Mouse (Mus musculus) telencephalon, adult 2 months (tissue): ENCODE results near the gene Socs5.

Source experiments
- DNase-seq: peaks from one replicate; pipeline ENCODE4 v3.0.0-alpha.2; 2011; ENCODE audit warnings: low read depth, low spot score

The Socs5 gene

DNA sequence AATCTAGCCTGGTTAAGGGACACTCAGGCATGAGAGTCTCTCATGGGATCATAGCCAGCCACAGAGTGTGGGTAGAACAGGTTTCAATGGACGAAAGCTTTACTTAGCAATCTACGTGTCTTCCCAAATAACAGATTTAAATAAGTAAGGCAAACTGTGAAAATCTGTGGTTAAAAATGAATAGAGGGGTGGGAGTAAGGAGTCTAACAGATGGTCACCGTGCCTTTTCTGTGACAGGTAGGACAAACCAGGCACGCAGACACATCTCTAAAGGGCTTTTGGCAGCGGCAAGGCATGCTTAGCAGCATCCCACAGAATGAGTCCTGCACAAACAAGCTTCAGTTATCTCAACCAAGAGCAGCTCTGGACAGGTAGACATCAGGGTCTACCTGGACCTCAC lies 59.9 kb downstream of the Socs5 start:
- DNase-seq = peak; percentile 73

DNA sequence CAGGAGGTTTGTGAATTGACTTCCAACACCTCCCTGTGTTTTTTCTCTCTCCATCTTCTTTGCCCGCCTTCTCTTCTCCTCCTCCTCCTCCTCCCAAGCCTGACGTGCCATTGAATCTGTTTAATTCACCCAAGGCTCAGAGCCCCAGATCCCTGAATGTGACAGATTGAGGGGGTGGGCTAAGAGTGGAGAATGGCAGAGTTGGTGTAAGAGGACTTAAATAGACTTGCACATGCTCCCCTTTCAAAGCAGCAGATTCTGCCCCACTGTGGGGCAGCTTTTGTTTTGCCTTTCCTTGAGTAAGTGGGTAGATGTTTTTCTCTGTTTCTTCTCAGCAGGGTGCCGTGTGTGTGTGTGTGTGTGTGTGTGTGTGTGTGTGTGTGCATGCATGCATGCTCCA lies 61.6 kb downstream of the Socs5 start:
- peak; percentile 87 for DNase-seq

- no peak for DNase-seq
Observed at GRCm38 (mm10) chr17:87170364-87170763, 62.9 kb downstream of the Socs5 start.

DNA sequence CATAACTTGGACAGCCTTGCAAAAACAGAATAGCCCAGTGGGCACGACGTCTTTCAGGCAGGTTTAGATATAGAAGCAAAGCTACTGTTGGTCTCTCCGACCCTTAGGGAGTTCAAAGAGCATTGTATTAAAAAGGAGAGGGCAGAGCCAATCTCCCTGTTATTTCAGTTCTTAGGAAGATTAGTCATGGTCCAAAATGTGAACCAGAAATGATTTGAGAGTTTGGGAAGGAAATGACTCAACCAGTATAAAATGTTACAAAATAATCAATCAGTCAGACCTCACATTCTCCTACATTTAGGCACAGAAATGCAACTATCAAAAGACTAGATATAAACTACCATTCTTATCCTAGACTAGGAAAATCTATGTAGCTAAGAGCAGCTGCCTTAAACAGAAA lies 64.6 kb downstream of the Socs5 start:
- no peak for DNase-seq

GRCm38 (mm10) chr17:87173966-87174365 lies 66.5 kb downstream of the Socs5 start:
- DNase-seq = no peak

DNA sequence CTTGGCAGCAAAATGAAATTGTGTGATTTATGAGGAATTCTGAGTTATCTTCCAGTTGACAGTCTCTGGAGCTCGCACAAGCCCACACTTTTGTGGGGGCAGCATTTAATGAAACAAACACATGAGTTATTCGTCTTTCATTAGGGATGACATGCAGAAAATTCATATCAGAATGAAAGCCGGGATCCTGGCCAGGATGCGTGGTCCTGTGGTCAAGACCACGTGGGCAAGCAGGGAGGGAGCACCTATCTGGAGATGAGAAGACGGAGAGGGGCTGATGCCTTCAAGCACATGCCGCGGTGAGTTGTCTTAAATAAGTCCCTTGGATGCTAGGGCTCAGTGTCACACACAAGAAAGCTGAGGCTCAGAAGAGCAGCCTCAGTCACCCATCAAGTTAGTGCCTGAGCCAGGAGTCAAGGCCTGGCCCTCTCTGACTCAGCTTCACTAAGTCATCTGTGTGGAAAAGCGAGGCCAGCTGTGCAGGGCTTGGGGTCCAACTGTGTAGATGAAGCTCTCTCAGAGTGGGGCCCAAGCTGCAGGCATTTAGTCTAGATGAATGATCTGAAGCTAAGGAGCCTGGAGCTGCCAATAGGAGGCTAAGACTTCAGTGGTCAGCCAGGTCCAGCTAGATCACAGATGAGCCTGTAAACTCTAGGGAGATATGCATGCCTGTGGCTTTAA lies 67.3 kb downstream of the Socs5 start:
- no peak for DNase-seq

DNA sequence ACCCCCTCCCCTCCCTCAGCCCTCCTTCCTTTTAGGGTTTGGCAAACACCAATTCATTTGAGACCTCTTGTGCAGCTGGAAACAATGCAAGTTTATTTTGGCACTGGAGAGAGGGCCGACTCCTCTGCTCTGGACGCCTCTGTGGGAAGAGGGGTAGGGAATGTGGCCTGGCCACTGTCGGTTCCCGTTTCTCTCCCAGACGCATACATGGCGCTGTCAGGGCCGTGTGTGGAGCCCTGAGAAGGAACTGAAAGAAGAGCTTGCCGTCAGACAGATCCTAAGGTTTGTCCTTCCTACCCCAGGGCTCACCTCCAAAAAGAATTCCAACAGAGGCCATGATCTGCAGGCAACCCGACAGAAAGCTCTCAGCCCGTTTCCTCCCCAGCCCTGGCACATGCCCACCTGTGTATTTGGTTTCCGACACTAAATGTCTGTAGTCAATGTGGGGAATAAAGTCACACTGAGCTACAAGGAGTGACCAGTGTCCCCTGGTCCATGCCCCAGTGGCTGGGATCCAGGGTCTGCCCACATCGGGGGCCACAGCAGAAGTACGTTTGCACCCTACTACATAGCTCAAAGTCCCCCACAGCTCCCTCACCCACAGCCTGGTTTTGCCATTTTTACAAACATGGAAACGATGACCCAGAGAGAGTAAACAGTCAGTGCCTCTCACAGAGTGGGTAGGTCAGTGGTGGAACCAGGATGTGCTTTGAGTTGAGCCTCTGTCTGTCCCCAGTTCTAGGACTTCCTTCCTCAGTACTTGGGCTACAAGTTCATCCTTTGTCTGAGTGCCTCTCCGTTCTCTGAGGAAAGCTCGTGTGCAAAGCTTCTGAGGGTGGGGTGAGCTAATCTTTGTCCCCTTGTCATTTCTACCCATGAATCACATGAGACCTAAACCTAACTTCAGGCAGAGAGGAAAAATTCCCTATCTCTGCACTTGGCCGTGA lies 68.9 kb downstream of the Socs5 start:
- DNase-seq = no peak

DNA sequence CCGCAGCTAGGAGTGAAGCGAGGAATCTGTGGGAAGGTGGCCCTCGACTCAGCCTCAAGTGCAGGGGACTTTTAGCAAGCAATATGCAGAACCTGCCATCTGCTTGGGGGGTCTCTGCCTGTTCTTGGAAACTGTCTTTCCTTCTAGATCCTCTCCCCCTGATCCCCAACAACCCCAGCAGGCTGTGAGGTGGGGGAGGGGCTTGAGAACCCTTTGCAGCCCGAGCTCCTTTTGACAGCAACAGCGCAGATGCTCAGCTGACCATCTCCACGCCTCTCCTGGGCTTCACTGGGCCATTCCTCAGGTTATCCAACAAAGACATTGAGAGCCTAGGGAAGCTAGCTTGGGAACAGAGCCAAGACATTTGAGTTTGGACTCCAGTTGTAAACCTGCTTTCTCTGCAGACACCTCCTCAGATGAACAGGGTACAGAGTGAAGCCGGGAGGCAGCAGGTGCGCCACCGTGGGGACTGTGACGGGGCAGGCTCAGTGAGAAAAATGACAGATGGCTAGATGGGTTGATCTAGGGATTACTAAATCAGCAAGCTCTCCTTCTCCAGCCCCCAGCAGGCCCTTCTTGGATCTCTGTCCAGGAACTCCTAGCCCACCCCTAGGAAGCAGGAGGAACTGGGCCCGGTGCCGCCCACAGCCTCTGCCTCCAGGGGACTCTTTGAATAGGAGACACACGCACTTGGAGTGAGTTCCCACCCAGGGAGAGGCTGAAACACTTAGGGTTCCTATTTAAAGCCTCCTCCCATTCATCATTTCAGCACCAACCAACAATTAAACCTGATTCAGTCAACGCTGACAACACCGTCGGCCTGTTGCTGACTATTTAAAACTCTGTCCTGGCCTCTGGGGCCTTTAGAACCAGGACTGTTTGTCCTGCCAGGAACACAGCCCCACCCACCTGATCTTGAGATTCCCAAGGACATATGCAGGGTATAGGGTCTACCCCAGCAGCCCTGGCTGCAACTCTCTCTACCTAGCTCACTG lies 71.4 kb downstream of the Socs5 start:
- DNase-seq = peak; percentile 44

DNA sequence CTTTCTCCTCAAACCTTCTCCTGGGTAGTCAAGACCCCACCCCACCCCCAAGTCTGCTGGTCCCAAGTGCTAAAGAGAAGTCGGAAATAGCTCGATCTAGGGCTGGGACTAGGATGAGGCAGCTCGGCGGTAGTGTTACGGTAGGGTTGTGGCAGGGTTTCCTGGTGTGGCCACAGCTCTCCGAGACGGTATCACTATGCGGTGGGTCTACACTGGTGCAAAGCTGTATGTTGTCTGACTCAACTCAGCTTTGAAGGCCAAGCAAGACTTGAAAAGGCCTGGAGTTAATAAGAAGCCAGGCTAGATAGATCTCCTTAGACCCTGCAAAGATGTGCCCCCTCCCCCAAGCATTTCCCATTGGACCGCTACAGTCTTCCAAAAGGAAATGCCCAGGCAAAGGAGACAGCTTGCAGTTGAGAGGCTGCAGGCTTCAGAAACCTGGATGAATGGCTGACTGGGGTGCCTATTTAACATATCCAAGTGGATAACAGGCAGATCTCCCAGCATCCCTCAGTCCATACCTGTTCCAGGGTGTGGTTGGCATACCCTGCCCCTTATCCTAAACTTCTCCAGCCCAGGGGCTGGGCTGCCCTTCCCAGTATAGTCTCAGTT lies 72.6 kb downstream of the Socs5 start:
- DNase-seq = no peak

DNA sequence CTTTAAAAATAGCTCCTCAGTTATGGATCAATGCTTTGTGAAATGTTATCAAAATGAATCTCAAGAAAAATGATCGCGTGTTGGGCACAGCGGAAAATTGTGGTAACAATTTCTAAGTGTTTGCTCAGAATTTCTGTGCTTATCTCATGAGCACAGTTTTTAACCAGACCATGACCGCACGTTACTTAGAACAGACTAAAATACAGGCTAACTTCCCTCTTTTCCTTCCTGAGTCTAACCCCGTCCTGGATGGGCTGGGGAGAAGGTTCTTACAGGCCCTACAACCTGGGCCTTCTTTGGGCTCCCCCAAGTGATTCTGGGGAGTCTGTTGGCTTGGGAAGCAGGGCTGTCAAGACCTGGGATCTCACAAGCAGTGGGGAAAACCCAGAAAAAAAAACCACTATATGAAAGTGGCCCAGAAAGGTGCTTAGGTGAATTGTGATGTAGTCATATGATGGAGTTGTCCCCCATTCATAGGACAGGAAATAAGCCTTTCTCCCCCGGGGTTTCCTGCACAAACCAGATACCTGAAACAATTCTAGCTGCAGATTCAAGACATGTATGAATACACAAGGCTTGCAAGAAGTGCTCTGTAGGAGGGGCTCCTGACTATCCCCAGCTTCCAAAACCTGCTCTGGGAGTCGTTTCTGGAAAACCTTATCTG lies 74.3 kb downstream of the Socs5 start:
- DNase-seq = no peak

DNA sequence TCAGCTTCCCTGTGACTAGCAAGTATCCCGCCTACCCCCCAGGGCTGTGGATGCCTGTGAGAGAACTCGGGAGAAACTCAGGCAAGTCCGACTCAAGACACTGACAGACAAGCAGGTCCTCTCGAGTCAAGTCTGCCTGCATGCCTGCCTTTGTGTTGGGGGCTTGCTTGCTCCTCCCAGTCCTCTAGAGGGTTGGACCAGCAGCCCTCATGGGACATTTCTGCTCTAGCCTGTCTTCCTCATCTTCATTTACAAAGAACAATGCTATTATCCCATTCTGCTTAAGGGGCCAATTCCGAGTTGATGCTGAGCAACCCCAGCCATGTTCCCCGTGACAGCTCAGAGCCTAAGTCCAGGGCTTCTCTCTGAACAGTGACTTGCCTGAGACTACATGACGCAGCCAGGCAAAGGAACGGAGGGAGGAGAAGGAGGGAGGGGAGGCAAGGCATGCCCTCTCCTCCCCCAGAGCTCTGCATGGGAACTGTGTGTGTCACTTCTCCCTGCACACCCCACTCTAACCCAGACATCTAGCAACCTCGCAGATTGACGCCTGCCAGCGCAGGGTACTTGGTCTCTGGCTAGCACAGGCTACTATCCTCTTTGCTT lies 78.1 kb downstream of the Socs5 start:
- no peak for DNase-seq

GRCm38 (mm10) chr17:87187005-87187404 lies 79.5 kb downstream of the Socs5 start:
- no peak for DNase-seq
